Mouse (Mus musculus): ENCODE measurements around the gene Pold1. TPM values are rescaled to one million over a fixed set of nuclear protein-coding genes. Genes with fewer than 3 reads are reported as not detected.
A peak's percentile ranks its signal among the peaks of the same experiment; 100 is the strongest.

The Pold1 gene
- polyA plus RNA-seq, 1 experiment from 2014 or later: 13.5 TPM

GRCm38 (mm10) chr7:44553196-44553764 is 4.6 kb upstream of the Pold1 start:
- no peaks in the 10 kb centered on the region for H3K27me3 ChIP-seq (replicated peaks; ENCODE audit: insufficient read depth, low read length)
- H3K9ac ChIP-seq (replicated peaks; ENCODE audit: low read depth): peak overlapping the region; percentile 92
- H3K4me3 ChIP-seq (ENCODE audit: low read depth, low read length): peak overlapping the region; percentile 98
- H3K27ac ChIP-seq (ENCODE audit: low read length): peak overlapping the region; percentile 100
- H3K4me2 ChIP-seq (replicated peaks; ENCODE audit: low read depth, low read length): peak overlapping the region; percentile 70
- WGBS: 3% methylated on average over 31 of the region's 32 CpGs
- ATAC-seq (peak; percentile 79), DNase-seq (ENCODE audit: low spot score) (peak; percentile 93)
- TF ChIP-seq CTCF (IDR thresholded peaks at IDR 0.05) (no peak), EP300 (IDR thresholded peaks at IDR 0.05) (no peak)
- H3K4me1 ChIP-seq (ENCODE audit: insufficient read depth, low read depth, low read length): peaks cover 7% of the 10 kb centered on the region; the same call in 1 of the 2 replicates
- H3K9me3 ChIP-seq (ENCODE audit: low read length): no peaks in the 10 kb centered on the region
- H3K36me3 ChIP-seq (ENCODE audit: insufficient read depth, low read length): peaks cover 17% of the 10 kb centered on the region

GRCm38 (mm10) chr7:44552141-44552908 is 3.7 kb upstream of the Pold1 start:
- H3K9ac ChIP-seq (replicated peaks; ENCODE audit: low read depth): no peak overlapping the region
- peak overlapping the region; percentile 70; the same call in 1 of the 2 replicates for H3K4me2 ChIP-seq (replicated peaks; ENCODE audit: low read depth, low read length)
- DNase-seq (ENCODE audit: low spot score) (no peak), ATAC-seq (no peak)
- no peak overlapping the region for H3K4me3 ChIP-seq (ENCODE audit: low read depth, low read length)
- no peak for TF ChIP-seq EP300 (IDR thresholded peaks at IDR 0.05)
- no peak for TF ChIP-seq CTCF (IDR thresholded peaks at IDR 0.05)
- no peaks in the 10 kb centered on the region for H3K27me3 ChIP-seq (replicated peaks; ENCODE audit: insufficient read depth, low read length)
- no peaks in the 10 kb centered on the region for H3K9me3 ChIP-seq (ENCODE audit: low read length)
- no peak overlapping the region for H3K27ac ChIP-seq (ENCODE audit: low read length)
- peaks cover 7% of the 10 kb centered on the region; the same call in 1 of the 2 replicates for H3K4me1 ChIP-seq (ENCODE audit: insufficient read depth, low read depth, low read length)
- 82% methylated on average over 28 of the region's 31 CpGs for WGBS
- H3K36me3 ChIP-seq (ENCODE audit: insufficient read depth, low read length): peaks cover 17% of the 10 kb centered on the region

GRCm38 (mm10) chr7:44551731-44552130 is 3.1 kb upstream of the Pold1 start:
- Histone ChIP-seq H3K4me3 (ENCODE audit: low read depth, low read length) (no peak overlapping the region), H3K9ac (replicated peaks; ENCODE audit: low read depth) (no peak overlapping the region), H3K27me3 (replicated peaks; ENCODE audit: insufficient read depth, low read length) (no peaks in the 10 kb centered on the region), H3K9me3 (ENCODE audit: low read length) (no peaks in the 10 kb centered on the region), H3K27ac (ENCODE audit: low read length) (no peak overlapping the region), H3K36me3 (ENCODE audit: insufficient read depth, low read length) (peaks cover 17% of the 10 kb centered on the region), H3K4me1 (ENCODE audit: insufficient read depth, low read depth, low read length) (peaks cover 7% of the 10 kb centered on the region; the same call in 1 of the 2 replicates), H3K4me2 (replicated peaks; ENCODE audit: low read depth, low read length) (no peak overlapping the region)
- DNase-seq (ENCODE audit: low spot score) (no peak), ATAC-seq (no peak)
- TF ChIP-seq EP300 (IDR thresholded peaks at IDR 0.05) (no peak), CTCF (IDR thresholded peaks at IDR 0.05) (no peak)
- WGBS: 82% methylated on average over 22 of the region's 22 CpGs

- Histone ChIP-seq H3K4me2 (replicated peaks; ENCODE audit: low read depth, low read length) (no peak overlapping the region), H3K36me3 (ENCODE audit: insufficient read depth, low read length) (peaks cover 17% of the 10 kb centered on the region), H3K4me3 (ENCODE audit: low read depth, low read length) (no peak overlapping the region), H3K4me1 (ENCODE audit: insufficient read depth, low read depth, low read length) (peaks cover 7% of the 10 kb centered on the region; the same call in 1 of the 2 replicates), H3K27me3 (replicated peaks; ENCODE audit: insufficient read depth, low read length) (no peaks in the 10 kb centered on the region), H3K27ac (ENCODE audit: low read length) (no peak overlapping the region), H3K9me3 (ENCODE audit: low read length) (no peaks in the 10 kb centered on the region), H3K9ac (replicated peaks; ENCODE audit: low read depth) (no peak overlapping the region)
- 93% methylated on average over 21 of the region's 21 CpGs for WGBS
- no peak for ATAC-seq
- no peak for TF ChIP-seq EP300 (IDR thresholded peaks at IDR 0.05)
- TF ChIP-seq CTCF (IDR thresholded peaks at IDR 0.05): no peak
- DNase-seq (ENCODE audit: low spot score): no peak
Observed at GRCm38 (mm10) chr7:44551301-44551700, 2.7 kb upstream of the Pold1 start.

- no peak overlapping the region for H3K4me2 ChIP-seq (replicated peaks; ENCODE audit: low read depth, low read length)
- H3K9ac ChIP-seq (replicated peaks; ENCODE audit: low read depth): no peak overlapping the region
- H3K4me1 ChIP-seq (ENCODE audit: insufficient read depth, low read depth, low read length): peaks cover 7% of the 10 kb centered on the region; the same call in 1 of the 2 replicates
- TF ChIP-seq EP300 (IDR thresholded peaks at IDR 0.05) (no peak), CTCF (IDR thresholded peaks at IDR 0.05) (no peak)
- ATAC-seq: no peak
- no peaks in the 10 kb centered on the region for H3K9me3 ChIP-seq (ENCODE audit: low read length)
- no peak overlapping the region for H3K4me3 ChIP-seq (ENCODE audit: low read depth, low read length)
- peaks cover 17% of the 10 kb centered on the region for H3K36me3 ChIP-seq (ENCODE audit: insufficient read depth, low read length)
- H3K27me3 ChIP-seq (replicated peaks; ENCODE audit: insufficient read depth, low read length): no peaks in the 10 kb centered on the region
- H3K27ac ChIP-seq (ENCODE audit: low read length): no peak overlapping the region
- WGBS: 96% methylated on average over 12 of the region's 12 CpGs
- no peak for DNase-seq (ENCODE audit: low spot score)
Observed at GRCm38 (mm10) chr7:44550409-44550678, 1.7 kb upstream of the Pold1 start.

GRCm38 (mm10) chr7:44549621-44550408 is 1.2 kb upstream of the Pold1 start:
- H3K27ac ChIP-seq (ENCODE audit: low read length): no peak overlapping the region
- no peaks in the 10 kb centered on the region for H3K9me3 ChIP-seq (ENCODE audit: low read length)
- TF ChIP-seq CTCF (IDR thresholded peaks at IDR 0.05): no peak
- no peak for TF ChIP-seq EP300 (IDR thresholded peaks at IDR 0.05)
- H3K4me3 ChIP-seq (ENCODE audit: low read depth, low read length): no peak overlapping the region
- ATAC-seq: no peak
- H3K9ac ChIP-seq (replicated peaks; ENCODE audit: low read depth): no peak overlapping the region
- H3K4me1 ChIP-seq (ENCODE audit: insufficient read depth, low read depth, low read length): peaks cover 7% of the 10 kb centered on the region; the same call in 1 of the 2 replicates
- 90% methylated on average over 23 of the region's 23 CpGs for WGBS
- no peak overlapping the region for H3K4me2 ChIP-seq (replicated peaks; ENCODE audit: low read depth, low read length)
- H3K36me3 ChIP-seq (ENCODE audit: insufficient read depth, low read length): peaks cover 17% of the 10 kb centered on the region
- no peaks in the 10 kb centered on the region for H3K27me3 ChIP-seq (replicated peaks; ENCODE audit: insufficient read depth, low read length)
- DNase-seq (ENCODE audit: low spot score): no peak

Measured in lung, postnatal 0 days (tissue).